Mouse (Mus musculus) fibroblast of lung, adult 2 months (primary cell): ENCODE results near the gene Wrnip1.
"Not testable (repeated sequence)": the region's sequence is repeated elsewhere in the genome, so short reads cannot be mapped to it uniquely, and the experiment has no call there.

Experiments used
- DNase-seq: peaks from one replicate; pipeline ENCODE4 v3.0.0-alpha.2; 2011; ENCODE audit warnings: low read depth

Wrnip1 gene

DNA sequence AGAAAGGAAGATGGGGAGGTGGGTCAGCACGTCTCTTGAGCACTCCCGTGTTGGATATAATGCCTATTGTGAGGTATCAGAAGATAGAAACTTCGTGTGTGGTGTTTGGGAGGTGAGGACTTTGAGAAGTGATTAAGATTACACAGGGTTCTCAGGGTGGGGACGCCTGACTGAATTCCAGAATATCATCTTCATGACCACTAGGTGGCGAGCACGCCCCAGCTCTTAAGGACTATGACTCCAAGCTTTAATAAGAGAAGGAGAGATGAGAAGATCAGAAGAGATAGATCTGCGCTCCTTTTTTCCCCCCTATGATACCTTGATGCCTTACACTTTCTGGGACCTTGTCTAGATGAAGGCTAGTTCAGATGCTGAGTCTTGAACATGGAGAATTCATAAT is 50.1 kb downstream of the Wrnip1 start:
- DNase-seq = no peak

GRCm38 (mm10) chr13:32852539-32852938 is 50.7 kb downstream of the Wrnip1 start:
- no peak for DNase-seq

- DNase-seq = no peak
Measured at GRCm38 (mm10) chr13:32853073-32853472, 51.2 kb downstream of the Wrnip1 start.

DNA sequence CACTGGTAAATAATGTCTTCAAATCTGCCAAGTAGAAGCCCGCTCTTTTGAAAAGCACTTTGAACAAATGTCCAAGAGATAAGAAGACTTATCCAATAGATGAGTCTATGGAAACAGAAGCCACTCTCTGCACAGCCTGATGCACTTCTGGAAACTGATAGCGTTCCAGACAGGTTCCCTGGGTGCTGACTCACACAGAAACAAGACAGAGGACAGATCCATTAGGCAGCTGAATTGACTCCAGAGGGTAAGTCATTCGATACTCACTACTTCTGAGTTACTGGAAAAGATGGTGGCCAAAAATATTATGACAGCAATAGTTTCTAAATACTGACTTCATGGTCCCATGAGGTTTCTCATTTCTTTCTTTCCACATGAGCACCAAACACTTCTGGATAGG is 59.0 kb downstream of the Wrnip1 start:
- no peak for DNase-seq

DNA sequence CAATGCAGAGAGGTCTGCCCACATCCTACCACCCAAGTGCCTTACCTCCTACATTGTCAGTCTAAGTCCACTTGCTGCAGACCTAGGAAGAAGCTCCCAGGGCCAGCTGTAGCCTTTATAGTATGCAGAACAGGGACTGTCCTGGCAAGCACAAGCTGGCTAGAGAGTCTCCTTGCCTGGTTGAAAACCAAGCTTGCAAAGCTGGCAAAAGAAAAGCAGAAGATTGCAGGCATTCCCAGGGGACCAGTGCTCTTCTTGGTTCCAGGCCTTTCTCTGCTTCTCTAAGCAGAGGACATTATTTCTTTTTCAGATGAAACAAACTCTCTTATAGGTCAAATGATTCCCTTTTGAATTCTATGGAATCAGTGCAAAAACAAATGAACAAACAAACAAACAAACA is 61.6 kb downstream of the Wrnip1 start:
- DNase-seq = no peak

GRCm38 (mm10) chr13:32864529-32864928 is 62.7 kb downstream of the Wrnip1 start:
- DNase-seq = not testable (repeated sequence)

- DNase-seq = no peak
Measured at GRCm38 (mm10) chr13:32865591-32865990, 63.8 kb downstream of the Wrnip1 start.

DNA sequence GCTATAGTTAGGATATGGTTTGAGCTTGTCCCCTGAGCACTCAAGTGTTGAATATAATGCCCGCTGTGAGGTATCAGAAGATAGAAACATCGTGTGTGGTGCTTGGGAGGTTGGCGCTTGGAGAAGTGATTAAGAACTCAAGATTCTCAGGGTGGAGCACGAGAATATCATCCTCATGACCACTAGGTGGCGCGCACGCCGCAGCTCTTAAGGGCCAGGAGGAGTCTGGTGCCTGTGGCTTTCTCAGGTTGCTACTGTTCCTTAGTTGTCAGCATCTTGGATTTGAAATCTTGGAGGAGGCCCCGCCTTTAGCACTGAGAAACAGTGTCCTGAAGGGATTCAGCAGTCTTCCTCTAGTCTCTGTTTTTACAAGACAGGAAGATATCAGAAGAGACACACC is 64.6 kb downstream of the Wrnip1 start:
- no peak for DNase-seq

DNA sequence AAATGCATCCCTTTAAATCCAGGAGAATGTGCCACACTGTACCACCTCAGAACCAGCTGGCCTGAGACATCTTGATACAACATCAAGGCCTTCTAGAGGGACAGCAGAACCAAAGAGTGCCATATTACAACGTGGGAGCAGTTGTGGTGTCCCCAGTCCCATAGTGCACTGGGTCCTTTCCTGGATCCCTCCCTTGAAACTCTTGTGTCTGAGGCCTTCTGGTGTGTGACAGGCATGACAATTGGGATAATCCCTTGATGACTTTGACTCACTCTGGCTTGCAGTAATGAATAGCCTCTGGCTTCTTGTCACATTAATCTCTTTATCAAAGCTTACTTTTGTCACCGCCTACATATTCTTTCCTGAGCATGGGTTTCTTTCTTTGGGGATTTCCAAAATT is 65.2 kb downstream of the Wrnip1 start:
- no peak for DNase-seq

GRCm38 (mm10) chr13:32868233-32868632 is 66.4 kb downstream of the Wrnip1 start:
- not testable (repeated sequence) for DNase-seq

DNA sequence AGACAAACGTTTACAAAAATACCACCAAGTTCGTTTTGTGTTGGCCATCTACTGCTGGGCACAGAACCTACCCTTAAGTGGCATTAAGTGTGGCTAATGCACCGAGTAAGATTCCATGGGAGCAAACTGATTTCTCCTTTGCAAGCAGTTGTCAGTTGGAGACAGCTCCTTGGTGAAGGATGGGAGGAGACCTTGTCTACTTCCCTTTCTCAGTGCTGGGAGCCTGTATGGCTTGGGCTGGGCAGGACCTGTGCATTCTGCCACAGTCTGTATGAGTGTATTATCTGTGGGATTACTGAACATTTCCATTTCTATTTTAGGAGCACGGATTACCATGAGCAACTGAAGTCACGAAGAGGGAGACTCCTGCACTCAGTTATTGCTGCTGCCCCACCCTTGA is 67.0 kb downstream of the Wrnip1 start:
- no peak for DNase-seq
